Mouse (Mus musculus) E14TG2a.4 (cell line): ENCODE results near the gene Hmgcl.

Source experiments
- H3K27me3 ChIP-seq: 2 replicates; pipeline ENCODE4 v1.6.1; 2014; ENCODE audit warnings: low read length, control low read depth; ENCODE audit not compliant: insufficient read depth
- H3K36me3 ChIP-seq: 2 replicates; pipeline ENCODE4 v1.6.1; 2014; ENCODE audit warnings: low read length, control low read depth; ENCODE audit not compliant: insufficient read depth
- H3K4me1 ChIP-seq: replicated peaks from 2 replicates; pipeline ENCODE4 v1.6.1; 2014; ENCODE audit warnings: low read depth, low read length, control low read depth
- H3K4me3 ChIP-seq: replicated peaks from 2 replicates; pipeline ENCODE4 v1.5.1; 2014; ENCODE audit warnings: mild to moderate bottlenecking, low read length
- H3K9me3 ChIP-seq: 2 replicates; pipeline ENCODE4 v1.6.1; 2014; ENCODE audit warnings: low read length, control low read depth
- CTCF ChIP-seq: conservative IDR thresholded peaks from 2 replicates; pipeline ENCODE4 v1.5.1; 2014; ENCODE audit warnings: low read length
- NANOG ChIP-seq: IDR thresholded peaks from 2 replicates; pipeline ENCODE4 v1.6.1; 2014; ENCODE audit warnings: borderline replicate concordance, low read length, mixed read lengths
- POU5F1 ChIP-seq: IDR thresholded peaks from 2 replicates; pipeline ENCODE4 v1.6.1; 2014; ENCODE audit warnings: low read length, borderline replicate concordance

Hmgcl gene

DNA sequence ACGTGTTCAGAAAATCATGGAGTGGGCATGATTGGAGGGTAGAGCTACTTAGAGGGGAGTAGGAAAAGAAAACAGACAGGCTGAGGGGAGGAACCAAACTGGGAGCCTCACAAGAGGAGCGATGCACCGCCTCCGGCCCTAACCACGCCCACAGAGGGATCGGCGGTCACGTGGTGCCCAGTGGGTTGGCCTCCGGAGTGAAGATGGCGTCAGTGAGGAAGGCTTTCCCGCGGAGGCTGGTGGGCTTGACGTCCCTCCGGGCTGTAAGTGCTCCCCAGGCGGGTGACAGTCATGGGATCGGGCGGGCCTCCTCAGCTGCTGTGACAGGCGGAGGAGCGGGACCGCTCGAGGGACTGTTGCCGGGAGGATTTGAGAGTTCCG lies at the start of gene Hmgcl:
Gene Hmgcl, plus strand, starts transcription at position 171 of the 381 bp plus-strand sequence.
- H3K4me3 ChIP-seq = peak within 1 kb of the TSS; percentile 93
- H3K9me3 ChIP-seq = no peaks in the 10 kb centered on the region
- TF ChIP-seq POU5F1 (no peak), NANOG (no peak), CTCF (no peak)
- H3K27me3 ChIP-seq = no peaks in the 10 kb centered on the region
- no peaks in the 10 kb centered on the region for H3K36me3 ChIP-seq
- peaks cover 47% of the 10 kb centered on the region for H3K4me1 ChIP-seq

DNA sequence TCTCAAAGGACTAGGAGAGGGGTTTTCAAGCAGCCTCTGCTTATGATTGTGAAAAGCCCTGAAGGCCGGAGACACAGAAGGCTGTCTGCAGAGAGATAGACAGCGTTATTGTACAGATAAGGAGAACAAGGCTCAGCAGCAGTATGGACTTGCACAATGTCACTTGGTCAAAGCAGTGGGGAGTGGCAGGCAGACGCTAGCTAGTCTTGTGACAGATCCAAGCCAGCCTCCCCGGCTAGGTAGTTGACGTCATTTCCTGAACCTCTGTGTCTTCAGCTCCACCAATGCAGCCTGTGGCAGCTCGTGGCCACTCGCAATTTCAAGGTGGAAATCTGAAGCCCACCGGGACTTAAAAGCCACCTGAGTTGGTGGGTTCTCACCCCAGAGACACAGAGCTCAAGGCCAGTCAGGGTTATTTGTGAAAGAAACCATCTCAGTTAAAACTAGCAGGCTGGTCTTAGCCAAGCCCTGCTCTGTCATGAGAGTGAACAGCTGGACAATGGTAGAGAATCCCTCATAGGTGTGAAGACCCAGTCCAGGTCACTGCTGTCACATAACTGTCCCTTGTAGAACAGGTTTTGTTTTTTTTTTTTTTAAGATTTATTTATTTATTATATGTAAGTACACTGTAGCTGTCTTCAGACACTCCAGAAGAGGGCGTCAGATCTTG lies 47.7 kb upstream of the Hmgcl start:
- peaks cover 3% of the 10 kb centered on the region; the same call in 1 of the 2 replicates for H3K27me3 ChIP-seq
- H3K4me1 ChIP-seq = peaks cover 29% of the 10 kb centered on the region
- TF ChIP-seq POU5F1 = no peak
- no peak for TF ChIP-seq NANOG
- TF ChIP-seq CTCF = no peak
- no peaks in the 10 kb centered on the region for H3K36me3 ChIP-seq
- H3K9me3 ChIP-seq = no peaks in the 10 kb centered on the region
- 0 out of 2 replicates have a peak overlapping the region, but pooled peaks have one; percentile 2 for H3K4me3 ChIP-seq

DNA sequence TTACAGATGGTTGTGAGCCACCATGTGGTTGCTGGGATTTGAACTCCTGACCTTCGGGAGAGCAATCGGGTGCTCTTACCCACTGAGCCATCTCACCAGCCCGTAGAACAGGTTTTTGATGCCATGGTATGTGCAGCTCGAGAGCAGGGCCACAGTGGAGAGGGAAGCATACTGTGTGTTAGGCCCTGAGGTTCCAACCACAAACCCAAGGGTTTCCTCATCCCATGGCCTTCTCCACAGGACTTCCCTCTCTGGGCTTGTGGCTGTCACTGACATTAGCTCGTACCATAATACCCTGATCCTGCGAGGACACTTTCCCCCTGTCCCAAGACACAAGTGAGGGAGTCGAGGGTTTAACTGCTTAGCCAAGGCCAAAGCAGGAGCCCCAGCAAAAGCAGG lies 47.2 kb upstream of the Hmgcl start:
- H3K9me3 ChIP-seq = no peaks in the 10 kb centered on the region
- no peaks in the 10 kb centered on the region for H3K36me3 ChIP-seq
- TF ChIP-seq NANOG (no peak), POU5F1 (no peak), CTCF (no peak)
- H3K4me1 ChIP-seq = peaks cover 29% of the 10 kb centered on the region
- H3K4me3 ChIP-seq = no peak overlapping the region
- peaks cover 3% of the 10 kb centered on the region; the same call in 1 of the 2 replicates for H3K27me3 ChIP-seq

DNA sequence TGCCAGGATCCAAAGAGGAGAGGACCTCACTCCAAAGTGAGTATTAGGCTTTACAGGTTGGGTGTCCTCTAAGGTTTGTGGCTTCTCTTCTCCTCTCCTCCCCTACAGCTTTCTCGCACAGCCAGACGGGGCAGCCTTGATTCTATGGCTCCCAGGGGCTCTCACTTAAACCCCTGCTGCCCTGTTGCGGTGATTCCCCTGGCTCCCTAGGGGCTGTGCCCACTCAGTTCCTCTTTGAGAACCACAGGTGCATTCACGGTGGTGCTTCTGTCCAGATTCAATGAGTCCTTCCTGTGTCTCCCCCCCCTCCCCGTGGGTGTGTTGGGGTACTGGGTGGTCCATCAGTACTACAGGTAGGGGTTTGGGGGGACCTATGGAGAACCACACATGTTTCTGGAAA lies 46.2 kb upstream of the Hmgcl start:
- Histone ChIP-seq H3K9me3 (no peaks in the 10 kb centered on the region), H3K4me1 (peaks cover 26% of the 10 kb centered on the region), H3K36me3 (no peaks in the 10 kb centered on the region), H3K27me3 (peaks cover 7% of the 10 kb centered on the region; the same call in 1 of the 2 replicates), H3K4me3 (no peak overlapping the region)
- no peak for TF ChIP-seq CTCF
- TF ChIP-seq POU5F1 = no peak
- no peak for TF ChIP-seq NANOG

DNA sequence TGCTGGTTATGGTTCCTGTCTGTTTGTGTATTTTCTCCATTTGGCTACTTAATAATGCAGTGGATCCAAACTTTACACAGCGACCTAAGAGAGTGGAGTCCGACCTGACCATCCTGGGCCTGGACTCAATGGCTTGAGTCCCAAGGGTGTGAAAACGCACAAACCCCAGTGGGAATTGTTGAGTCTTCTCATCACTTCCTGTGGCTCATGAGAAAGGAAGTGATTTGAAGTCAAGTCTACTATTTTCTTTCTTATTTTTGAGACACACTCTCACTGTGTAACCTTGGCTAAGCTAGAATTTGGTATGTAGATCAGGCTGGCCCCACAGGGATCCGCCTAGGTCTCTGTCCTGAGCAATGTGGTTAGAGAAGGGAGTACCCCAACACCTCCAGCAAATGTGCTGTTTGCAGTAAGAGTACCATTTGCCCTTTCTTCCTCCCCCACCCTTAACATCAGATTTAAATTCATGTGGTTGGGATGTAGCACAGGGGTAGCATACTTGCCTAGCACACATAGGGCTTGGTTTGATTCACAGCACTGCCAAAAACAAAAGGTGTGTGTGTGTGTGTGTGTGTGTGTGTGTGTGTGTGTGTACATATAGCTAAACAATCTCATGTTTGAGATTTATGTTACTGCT lies 43.5 kb upstream of the Hmgcl start:
- no peak overlapping the region for H3K4me3 ChIP-seq
- H3K9me3 ChIP-seq = no peaks in the 10 kb centered on the region
- no peak for TF ChIP-seq POU5F1
- no peak for TF ChIP-seq NANOG
- no peak for TF ChIP-seq CTCF
- no peaks in the 10 kb centered on the region for H3K36me3 ChIP-seq
- H3K4me1 ChIP-seq = peaks cover 20% of the 10 kb centered on the region
- peaks cover 7% of the 10 kb centered on the region; the same call in 1 of the 2 replicates for H3K27me3 ChIP-seq

DNA sequence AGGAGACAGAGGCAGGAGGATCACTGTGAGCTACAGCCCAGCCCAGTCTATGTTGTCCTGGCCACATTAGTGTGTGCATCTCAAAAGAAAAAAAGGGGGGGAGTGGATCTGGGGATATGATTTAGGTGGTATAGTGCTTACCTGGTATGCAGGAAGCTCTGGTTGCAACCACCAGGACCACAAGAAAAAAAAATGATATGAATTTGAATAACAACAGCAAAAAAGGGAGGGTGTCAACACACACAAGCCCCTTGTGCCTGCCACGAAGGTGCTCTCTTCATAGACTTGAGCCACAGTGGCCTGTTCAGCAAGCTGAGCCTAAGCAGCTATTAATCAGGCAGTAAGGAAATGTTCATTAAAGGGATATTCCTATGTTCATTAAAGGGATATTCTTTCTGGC lies 41.4 kb upstream of the Hmgcl start:
- Histone ChIP-seq H3K4me1 (peaks cover 4% of the 10 kb centered on the region), H3K9me3 (no peaks in the 10 kb centered on the region), H3K27me3 (peaks cover 7% of the 10 kb centered on the region; the same call in 1 of the 2 replicates), H3K36me3 (no peaks in the 10 kb centered on the region), H3K4me3 (no peak overlapping the region)
- TF ChIP-seq POU5F1 (no peak), CTCF (no peak), NANOG (no peak)

DNA sequence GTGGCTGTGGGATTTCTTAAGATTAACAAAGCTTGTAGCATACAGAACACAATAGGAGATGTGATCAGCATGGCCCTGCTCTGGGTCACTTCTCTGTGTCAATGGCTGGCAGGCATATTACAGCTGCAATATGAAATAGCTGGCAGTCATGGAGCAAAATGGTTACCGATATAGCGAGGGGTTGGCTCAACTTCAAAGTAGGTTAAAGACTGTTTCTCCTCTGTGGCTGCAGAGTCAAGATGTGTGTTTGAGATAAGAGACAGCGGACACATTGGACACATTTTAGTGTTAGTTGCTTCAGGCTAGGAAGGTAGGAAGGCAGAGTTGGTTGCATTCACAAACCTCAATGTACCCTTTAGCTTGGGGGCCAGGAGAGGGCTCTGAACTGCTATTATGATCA lies 39.6 kb upstream of the Hmgcl start:
- Histone ChIP-seq H3K9me3 (no peaks in the 10 kb centered on the region), H3K4me3 (no peak overlapping the region), H3K36me3 (no peaks in the 10 kb centered on the region), H3K4me1 (no peaks in the 10 kb centered on the region), H3K27me3 (0 out of 2 replicates have a peak, but pooled peaks cover 4% of the 10 kb centered on the region)
- TF ChIP-seq NANOG (no peak), POU5F1 (no peak), CTCF (no peak)

DNA sequence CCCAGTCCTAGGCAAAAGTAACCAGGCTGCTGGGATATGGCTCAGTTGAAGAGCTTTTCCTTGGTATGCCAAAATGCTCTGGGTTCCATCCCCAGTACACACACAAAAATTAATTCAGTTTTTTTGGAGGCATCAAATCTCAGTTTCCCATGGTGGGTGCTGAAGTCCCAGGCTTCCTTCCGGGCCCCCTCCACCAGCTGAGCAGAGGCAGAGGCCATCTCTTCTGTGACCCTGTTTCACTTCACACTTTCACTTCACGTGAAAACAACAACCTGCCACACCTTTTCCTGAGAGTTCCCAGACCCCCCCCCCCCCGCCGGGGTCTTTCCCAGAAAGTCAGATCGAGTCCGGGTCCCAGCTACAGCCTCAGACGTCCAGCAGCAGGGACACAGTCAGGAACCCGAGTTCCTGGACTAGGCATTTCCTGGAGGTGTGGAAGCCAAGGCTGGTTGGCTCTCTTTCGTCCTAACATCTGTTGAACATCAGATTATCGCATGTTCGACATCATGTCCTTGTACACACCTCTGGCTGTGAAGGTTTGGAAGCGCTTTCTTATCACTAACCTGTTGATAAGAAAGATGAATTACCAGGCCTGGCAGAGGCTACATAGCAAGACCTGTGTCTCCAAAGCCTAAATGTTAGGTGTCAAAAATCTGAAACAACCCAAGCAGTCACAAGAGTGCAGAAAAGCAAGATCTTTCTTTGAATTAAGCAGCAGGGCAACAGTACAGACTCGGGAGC lies 36.8 kb upstream of the Hmgcl start:
- no peaks in the 10 kb centered on the region for H3K36me3 ChIP-seq
- no peaks in the 10 kb centered on the region for H3K9me3 ChIP-seq
- no peak overlapping the region for H3K4me3 ChIP-seq
- no peaks in the 10 kb centered on the region for H3K27me3 ChIP-seq
- TF ChIP-seq POU5F1 = no peak
- TF ChIP-seq CTCF = no peak
- TF ChIP-seq NANOG = no peak
- H3K4me1 ChIP-seq = peaks cover 4% of the 10 kb centered on the region; the same call in 1 of the 2 replicates

DNA sequence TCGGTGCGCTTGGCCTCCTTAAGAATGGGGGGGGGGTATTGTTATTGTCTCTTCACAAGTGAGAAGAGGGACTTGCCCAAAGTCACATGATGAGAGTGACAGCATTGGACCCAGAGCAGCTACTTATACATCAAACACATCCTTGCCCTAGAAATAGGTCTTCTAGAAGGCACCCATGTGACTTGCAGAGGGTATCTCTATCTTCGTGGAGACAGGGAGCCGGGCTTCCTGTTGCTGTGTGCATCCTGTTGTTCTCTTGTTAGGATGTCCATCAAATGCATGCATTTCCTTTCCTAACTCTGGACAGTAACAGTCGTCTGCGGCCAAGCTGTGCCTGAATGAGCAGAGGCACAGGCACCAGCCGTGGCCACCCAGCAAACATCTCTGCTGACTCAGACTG lies 34.7 kb upstream of the Hmgcl start:
- Histone ChIP-seq H3K27me3 (peaks cover 1% of the 10 kb centered on the region; the same call in 1 of the 2 replicates), H3K9me3 (no peaks in the 10 kb centered on the region), H3K4me3 (no peak overlapping the region), H3K4me1 (peaks cover 6% of the 10 kb centered on the region; the same call in 1 of the 2 replicates), H3K36me3 (no peaks in the 10 kb centered on the region)
- TF ChIP-seq CTCF (no peak), POU5F1 (no peak), NANOG (no peak)
